Mouse (Mus musculus) right cerebral cortex, postnatal 10 days (tissue): ENCODE results near the gene Pex26.

ENCODE experiments used
- DNase-seq, 2 experiments: peaks; one replicate each; pipeline ENCODE4 v3.0.0; 2021; ENCODE audit warnings: low spot score in 2 of 2

Pex26 gene

GRCm38 (mm10) chr6:121209584-121209983 lies 26.1 kb downstream of the Pex26 start:
- no peak for DNase-seq

DNA sequence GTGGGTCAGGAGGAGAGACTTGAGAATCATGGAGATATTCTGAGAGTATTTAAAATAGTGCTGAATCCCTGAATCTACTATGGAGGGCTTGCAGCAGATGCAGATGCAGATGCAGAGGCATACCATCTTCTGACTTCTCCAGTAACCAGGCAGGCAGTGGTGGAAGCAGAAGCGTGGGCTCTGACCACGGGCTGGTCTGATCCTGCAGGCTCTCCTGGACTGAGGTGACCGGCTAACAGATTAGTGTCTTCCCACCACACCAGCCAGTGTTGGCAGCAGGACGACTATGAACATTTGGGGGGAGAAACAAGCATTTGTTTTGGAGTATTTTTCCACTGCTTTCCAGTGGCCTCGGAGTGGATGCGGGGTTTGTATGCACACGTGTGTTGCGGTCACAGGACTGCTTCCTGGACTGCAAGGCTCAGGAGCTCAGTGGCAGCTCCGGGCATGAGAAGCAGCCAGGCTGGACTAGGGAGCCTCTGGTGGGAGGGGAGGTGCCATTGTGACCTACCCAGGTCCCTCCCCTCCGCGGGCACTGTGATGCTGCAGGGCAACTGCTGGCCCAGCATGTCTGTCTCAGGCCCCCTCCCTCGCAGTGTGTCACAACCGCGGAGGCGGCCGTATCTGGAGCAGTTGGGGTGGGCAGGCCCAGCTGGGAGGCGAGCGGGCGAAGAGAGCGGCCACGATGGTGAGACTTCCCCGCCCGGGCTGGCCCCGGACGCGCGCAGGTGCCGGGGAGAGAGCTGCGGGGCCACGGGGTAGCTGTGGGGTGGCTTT lies 26.9 kb downstream of the Pex26 start, which contains the start of gene Tuba8:
Tuba8 (plus strand) TSS at position 548 of the 777 bp plus-strand sequence.
- peak in 1 of 2 experiments; percentile 58 for DNase-seq

- DNase-seq, result no peak
These were observed 27.4 kb downstream of the Pex26 start for GRCm38 (mm10) chr6:121210926-121211289.

DNA sequence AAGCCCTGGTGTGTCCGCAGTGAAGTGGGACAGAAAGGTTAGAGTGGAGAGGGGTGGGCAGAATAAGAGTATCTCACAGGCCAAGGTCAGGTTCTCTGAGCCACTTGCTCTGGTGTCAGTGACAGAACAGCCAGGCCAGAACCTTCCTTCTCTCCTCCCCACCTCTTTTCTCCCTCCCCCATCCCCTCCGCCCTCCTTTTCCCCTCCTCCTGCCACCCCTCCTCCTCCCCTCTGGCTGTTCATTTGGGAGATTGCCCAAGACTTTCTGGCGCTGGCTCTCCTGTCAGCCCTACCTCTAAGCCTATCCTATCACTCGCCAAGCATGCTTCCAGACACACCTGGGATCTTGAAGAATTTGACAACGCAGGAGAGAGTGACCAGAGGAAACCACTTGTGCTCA lies 28.3 kb downstream of the Pex26 start:
- DNase-seq, result no peak

- no peak for DNase-seq
These were observed 29.5 kb downstream of the Pex26 start for GRCm38 (mm10) chr6:121212988-121213387.

GRCm38 (mm10) chr6:121214221-121214620 lies 30.8 kb downstream of the Pex26 start:
- DNase-seq, result no peak

GRCm38 (mm10) chr6:121214667-121215330 lies 31.3 kb downstream of the Pex26 start:
- DNase-seq, result no peak

DNA sequence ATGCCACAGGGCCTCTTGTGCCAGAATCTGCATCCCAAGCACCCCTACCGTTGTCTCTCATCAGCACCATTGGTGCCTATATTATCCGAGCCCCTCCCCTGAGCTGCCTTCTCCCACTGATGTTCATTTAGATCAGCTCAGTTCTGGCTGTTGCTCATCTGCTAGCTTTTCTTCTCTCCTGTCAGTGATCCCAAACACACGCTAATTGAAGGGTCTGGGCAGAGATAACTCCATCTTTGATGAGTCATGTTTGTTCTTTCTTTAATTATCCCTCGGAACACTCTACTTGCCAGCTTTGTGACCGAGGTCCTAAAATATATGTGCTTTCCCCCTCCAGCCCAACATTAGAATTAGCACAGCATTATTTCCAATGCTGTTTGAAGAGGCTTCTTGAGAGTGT lies 31.9 kb downstream of the Pex26 start:
- DNase-seq, result no peak

- DNase-seq, result no peak
These were observed 32.4 kb downstream of the Pex26 start for GRCm38 (mm10) chr6:121215896-121216295.

DNA sequence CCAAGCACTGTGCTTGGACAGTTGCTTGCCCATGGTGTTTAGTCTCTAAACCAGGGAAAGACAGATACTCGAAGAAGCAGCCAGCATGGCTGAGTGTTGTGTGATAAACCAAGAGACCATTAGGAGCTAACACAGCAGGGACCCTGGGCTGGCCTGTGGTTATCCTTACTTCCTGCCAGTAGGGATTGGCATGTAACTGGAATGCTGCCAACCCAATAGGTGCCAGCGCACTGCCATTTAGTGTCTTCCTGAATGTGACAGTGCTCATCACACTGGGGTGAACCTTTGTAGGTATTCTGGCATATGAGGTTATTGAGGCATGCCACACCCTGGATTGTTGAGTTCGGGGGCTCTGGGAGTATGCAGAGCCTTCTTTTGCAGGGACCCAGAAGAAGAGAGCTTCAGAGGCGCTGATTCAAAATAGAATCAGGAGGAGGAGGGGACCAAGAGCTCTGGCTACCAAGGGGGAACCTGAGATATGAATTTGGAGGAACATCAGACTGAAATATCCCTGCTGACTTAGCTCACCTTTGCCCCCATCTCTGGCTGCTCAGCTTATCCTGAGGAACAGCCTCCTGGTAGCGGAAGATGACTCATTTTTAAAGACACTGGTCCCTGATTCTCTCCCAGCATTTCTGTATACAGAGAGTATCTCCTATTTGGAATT lies 33.3 kb downstream of the Pex26 start:
- no peak for DNase-seq

GRCm38 (mm10) chr6:121218002-121218401 lies 34.5 kb downstream of the Pex26 start:
- no peak for DNase-seq

GRCm38 (mm10) chr6:121219406-121219805 lies 35.9 kb downstream of the Pex26 start:
- no peak for DNase-seq

DNA sequence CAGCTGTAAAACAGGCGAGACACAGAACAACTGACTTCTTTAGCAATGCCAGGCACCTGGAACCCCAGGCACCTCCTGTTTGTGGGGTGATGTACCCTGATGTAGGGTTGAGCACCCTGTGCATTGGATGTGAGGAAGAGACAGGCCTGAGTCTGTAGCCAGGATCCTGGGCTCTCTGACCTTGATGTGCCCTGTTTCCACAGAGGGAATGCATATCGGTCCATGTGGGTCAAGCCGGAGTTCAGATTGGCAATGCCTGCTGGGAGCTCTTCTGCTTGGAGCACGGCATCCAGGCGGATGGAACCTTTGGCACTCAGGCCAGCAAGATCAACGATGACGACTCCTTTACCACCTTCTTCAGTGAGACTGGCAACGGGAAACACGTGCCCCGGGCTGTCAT lies 36.7 kb downstream of the Pex26 start:
- DNase-seq, result no peak

- no peak for DNase-seq
These were observed 38.6 kb downstream of the Pex26 start for GRCm38 (mm10) chr6:121221876-121222597.

GRCm38 (mm10) chr6:121223001-121223400 lies 39.5 kb downstream of the Pex26 start:
- DNase-seq, result no peak

DNA sequence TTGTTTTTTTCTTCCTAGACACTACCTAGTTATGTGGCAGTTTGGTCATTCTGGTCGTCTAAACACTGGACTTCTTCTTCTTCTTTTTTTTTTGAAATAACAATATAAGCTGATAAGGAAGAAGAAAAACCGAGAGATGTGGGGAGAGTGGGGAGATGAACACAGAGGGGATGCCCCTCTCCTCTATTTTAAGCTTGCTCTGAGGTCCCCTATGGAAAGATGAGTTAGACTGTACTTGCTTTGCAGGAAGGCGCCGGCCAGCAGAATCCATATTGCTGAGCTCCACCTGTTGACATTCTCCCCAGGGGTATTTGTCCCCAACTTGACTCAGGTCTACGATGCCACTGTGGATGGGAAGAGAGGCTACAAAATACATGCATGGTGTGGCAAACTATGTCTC lies 40.6 kb downstream of the Pex26 start:
- DNase-seq, result no peak

- DNase-seq, result no peak
These were observed 41.5 kb downstream of the Pex26 start for GRCm38 (mm10) chr6:121224993-121225392.

DNA sequence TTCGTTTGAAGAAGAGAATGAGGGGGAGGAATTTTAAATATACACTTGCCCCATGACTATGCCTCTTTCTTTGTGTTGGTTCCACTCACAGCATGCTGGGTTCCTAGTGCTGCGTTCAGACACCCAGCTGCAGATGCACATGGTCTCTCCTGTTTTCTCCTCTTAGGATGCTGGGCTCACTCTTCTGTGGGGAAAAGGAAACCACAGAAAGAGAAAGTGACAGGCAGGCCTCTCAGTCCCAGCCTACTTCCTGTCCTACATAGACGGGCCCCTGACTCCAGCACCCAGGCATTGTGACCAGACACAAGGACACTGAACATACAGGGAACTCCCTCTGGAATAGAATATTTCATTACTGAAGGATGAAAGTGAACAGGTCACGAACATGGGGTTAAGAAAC lies 42.6 kb downstream of the Pex26 start:
- DNase-seq, result no peak

DNA sequence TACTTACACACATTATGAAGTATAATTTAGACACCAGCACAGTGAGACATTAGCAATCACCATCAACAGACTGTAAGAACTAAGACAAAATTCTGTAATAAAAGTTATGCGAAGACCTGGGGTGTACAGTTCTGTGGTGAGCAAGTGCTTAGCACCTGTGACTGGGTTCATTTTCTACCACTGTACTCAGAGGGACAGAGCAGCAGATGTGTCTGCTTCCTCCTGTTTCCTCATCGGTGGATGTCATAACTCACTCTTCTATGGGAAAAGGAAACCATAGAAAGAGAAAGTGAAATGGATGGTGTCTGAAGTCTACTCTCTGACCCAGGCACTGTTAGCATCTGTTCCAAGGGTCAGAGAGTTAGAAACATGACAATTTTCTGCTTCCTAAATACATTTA lies 43.3 kb downstream of the Pex26 start:
- no peak for DNase-seq

DNA sequence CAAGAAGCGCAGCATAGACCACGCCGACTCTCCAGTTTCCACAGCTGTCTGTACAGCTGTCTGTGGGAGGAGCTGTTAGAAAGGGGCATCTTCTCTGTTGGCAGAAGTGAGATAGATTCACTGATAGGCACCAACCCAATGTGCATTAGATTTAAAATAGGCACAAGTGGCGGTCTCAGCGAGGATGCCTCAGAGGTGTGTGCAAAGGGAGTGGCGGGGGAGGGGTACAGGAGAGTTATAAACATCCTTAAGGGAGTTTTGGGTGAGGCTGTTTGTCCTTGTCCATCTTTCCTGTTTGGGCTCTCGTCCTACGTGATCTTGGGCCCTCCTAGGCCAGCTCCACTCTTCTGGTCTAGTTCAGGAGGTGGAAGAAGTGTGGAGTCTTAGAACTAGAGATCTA lies 45.0 kb downstream of the Pex26 start:
- DNase-seq, result no peak

DNA sequence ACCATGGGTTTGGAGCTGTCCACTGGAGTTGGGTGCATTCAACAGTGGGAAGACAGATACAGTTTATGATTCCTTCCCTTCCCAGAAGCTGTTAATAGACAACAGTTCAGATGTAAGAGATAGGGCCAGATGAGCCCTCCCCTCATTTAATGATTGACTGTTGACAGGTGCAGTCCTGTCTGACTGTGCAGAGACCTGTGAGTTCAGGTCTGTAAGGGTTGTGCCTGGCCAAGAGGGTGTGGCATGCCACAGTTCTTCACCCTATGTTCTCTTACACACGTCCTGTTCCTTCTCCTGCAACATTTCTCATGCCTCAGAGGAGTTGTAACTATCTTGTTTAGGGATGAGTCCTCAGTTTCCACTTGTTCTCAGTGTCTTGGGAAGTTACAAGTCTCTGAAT lies 49.2 kb downstream of the Pex26 start:
- DNase-seq, result no peak

GRCm38 (mm10) chr6:121236386-121236785 lies 52.9 kb downstream of the Pex26 start:
- no peak for DNase-seq
